Mouse (Mus musculus): Measurements from ENCODE around the gene Agrn.
"Not testable (repeated sequence)": the region's sequence is repeated elsewhere in the genome, so short reads cannot be mapped to it uniquely, and the experiment has no call there.

Agrn gene

DNA sequence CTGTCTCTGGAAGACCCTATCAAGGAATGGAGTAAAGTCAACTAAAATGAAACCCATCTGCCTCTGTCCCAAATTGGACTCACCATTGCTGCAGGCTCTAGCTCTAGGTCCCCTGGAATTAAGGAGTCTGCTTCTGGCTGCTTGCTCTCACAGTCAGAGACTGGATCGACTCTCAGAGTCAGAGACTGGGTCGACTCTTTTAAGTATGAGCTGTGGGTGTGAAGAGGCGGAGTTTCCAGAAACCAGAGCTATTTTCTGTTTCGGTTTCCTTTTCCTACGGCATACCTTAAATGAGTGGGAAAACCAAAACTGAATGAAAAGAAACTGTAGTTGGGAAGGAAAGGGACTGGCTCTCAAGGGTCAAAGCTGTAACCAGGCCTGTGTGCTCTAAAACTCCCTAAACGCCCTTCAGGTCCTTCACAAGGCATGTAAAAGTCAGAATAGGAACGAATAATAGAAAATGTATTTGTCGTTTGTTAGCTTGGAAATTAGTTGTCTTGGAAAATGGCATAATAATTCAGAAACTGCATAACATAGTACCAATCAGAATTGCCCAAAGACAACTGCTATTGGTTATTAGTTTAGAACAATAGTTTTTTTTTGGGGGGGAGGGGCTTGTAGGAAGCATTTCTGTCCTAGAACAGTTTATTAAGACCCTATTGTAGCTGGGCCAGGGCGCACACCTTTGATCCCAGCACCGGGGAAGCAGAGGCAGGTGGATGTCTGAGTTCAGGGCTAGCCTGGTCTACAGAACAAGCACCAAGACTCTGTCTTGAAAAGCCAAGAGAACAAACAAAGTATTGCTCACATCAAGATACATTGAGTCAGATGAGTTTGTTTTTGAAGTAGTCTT is 3.6 kb upstream of the Agrn start, which contains the start of gene Isg15:
Isg15 (minus strand) TSS at position 196 of the 853 bp plus-strand sequence.
- DNase-seq, result no peak

DNA sequence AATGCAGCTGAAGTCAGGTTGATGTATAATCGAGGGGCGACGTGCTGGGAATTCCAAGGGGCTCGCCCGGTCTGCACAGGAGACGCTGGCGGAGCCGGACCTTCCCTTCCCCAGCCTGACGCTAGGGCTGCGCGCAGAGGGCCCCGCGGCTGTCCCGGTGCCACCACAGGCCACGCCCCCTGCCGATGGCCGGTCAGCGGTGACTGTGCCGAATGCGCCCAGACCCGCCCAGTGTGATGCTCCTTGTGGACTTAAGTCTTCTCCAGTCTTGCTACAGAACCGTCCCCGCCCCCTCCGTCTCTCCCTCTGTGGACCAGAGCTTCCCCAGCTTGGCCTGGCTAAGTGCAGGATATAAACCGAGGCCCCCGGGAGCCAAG is 529 bp upstream of the Agrn start:
- peak; percentile 96 to 98 for DNase-seq

GRCm38 (mm10) chr4:156195927-156196870 is 1.1 kb downstream of the Agrn start:
- DNase-seq, result peak; percentile 85 to 90

GRCm38 (mm10) chr4:156194346-156194745 is 2.9 kb downstream of the Agrn start:
- DNase-seq, result no peak

GRCm38 (mm10) chr4:156193906-156194305 is 3.4 kb downstream of the Agrn start:
- no peak for DNase-seq

GRCm38 (mm10) chr4:156193200-156193590 is 4.1 kb downstream of the Agrn start:
- DNase-seq, result peak; percentile 52 to 75

- peak; percentile 71 to 84 for DNase-seq
Observed at GRCm38 (mm10) chr4:156192421-156193199, 4.7 kb downstream of the Agrn start.

DNA sequence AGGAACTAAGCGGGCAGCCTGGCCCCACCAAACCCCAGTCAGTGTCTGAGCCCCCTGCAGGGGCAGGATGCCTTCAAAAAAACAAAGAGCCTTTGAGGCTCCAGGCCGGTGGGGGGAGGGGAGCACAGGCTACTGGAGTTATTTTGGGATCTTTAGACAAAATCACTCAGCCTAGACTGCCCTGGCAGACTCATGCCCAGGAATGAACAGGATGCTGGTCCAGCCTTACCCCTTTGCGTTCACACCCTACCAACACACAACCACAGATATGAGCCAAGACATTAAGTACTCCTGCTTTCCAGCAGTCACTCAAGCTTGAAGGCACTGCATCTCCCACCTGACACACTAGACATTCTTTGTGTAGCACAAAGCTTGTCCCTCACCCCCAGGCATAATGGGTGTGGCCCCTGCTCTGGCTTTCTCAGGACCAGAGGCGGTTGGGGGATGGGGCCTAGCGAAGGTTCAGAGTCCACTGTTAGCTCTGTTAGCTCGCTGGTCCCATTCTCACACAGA is 8.4 kb downstream of the Agrn start:
- peak; percentile 77 to 89 for DNase-seq

- DNase-seq, result no peak
Observed at GRCm38 (mm10) chr4:156188162-156188810, 9.0 kb downstream of the Agrn start.

DNA sequence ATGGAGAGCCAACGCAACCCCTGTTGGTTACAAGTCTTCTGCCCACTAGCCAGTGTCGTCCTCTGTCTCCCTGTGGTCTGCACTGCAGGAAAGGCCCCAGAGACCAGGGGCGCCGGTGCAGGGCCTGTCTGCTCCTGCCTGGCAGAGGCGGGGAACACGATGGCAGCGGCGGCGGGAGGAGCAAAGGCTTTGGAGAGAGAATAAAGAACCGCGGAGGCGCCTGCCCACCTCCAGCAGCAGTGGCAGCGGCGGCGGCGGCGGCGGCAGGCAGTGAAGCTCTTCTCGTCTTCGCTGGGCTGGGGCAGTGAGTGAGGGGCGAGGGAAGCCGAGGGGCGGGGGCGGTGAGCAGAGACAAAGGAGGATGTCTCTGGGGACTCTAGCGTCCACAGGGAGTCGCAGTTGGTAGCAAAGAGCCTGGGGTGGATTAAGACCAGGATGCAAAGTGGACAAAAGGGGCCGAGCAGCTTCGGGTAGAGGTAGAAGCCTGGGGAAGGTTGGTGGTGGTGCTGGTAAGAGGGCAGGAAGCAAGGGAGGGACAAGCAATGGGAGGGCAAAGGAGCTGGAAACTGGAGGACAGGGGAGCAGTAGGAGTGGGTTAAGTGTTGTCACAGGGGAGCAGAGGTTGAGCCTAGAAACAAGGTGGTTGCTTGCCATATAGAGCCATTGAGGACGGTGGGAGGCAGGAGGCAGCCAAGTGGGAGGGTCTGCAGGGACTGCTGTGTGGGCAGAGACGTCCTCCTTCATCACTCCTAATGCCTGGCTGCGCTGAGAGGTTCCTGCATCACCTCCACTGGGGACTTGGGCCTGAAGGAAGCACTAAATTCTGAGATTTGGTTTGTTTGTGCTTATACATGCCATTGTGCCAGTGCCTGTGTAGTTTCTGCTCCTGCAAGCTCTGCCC is 11.1 kb downstream of the Agrn start:
- peak; percentile 34 to 60 for DNase-seq

GRCm38 (mm10) chr4:156185456-156185949 is 11.8 kb downstream of the Agrn start:
- DNase-seq, result no peak

- DNase-seq, result peak in 1 of 2 experiments; percentile 39
Observed at GRCm38 (mm10) chr4:156184291-156184954, 12.9 kb downstream of the Agrn start.

GRCm38 (mm10) chr4:156183747-156184146 is 13.5 kb downstream of the Agrn start:
- no peak for DNase-seq

DNA sequence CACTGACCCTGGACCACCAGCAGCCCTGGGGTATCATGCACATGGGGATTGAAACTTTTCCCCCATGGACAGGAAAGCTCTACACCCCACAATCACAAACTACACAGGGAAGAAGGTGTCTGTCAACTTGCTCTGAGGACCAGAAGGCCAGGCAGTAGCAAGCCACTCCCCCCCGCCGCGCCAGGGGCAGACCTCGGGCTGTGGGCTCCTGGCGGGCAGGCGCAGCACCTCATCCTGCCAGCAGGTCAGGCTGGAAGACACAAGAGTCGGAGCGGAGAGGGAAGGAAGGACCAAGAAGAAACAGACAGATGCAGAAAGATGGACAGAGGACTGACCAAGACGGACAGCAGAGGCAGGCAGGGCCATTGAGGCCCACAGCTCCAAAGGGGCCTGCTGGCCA is 19.7 kb downstream of the Agrn start:
- no peak for DNase-seq

GRCm38 (mm10) chr4:156171828-156172227 is 25.5 kb downstream of the Agrn start:
- no peak for DNase-seq

DNA sequence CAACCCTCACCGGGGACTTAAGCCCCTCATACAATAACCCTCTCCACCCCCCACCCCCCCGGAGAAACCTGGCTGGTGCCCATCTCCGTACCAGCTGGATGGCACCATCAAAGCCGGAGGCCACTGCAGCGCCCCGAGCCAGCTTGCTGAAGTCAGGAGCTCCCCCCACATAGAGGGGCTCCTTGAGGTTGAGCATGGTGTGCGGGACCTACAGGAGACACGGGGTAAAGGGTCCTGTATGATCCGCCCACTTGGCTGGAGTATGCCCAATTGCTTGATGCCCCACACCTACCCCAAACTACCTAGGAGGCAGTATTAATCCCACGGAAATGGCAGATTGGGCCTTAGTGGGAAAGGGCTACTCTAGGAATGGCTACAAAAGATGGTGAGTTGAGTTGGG is 28.2 kb downstream of the Agrn start:
- DNase-seq, result no peak

DNA sequence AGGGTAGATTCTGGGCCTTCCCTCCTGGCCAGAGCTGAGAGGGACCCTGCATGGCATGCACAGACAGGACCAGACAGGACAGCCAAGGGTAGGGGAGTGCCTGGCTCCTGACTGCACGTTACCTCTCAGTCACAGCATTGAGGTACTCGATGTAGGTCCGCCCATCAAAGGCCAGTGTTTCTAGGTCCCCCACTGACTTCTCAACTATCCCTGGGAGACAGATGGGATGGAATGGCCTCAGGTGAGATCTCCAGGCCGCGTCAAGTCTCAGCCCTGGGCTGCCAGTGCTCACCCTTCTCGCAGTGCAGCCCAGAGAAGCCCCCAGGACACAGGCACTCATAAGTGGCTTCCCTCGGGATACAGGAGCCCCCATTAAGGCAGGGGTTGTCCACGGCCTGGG is 28.7 kb downstream of the Agrn start:
- DNase-seq, result no peak

DNA sequence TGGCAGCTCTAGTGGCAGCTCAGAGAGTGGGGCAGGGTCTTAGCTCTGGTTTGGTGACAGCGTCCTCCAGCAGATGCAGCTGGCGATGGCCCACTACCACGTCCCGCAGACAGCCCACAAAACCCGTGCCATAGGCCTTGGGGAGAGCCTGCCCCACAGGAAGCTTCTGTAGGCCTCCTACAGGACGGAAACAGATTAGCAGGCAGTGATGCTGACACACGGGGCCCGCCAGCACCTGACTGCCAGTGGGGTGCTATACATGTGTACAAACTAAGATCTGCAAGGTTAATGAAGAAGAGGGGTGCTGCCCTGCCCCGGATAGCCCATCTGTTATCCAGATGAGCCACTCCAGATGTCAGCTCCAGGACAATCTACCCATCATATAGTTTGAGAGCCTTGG is 30.8 kb downstream of the Agrn start:
- no peak for DNase-seq

DNA sequence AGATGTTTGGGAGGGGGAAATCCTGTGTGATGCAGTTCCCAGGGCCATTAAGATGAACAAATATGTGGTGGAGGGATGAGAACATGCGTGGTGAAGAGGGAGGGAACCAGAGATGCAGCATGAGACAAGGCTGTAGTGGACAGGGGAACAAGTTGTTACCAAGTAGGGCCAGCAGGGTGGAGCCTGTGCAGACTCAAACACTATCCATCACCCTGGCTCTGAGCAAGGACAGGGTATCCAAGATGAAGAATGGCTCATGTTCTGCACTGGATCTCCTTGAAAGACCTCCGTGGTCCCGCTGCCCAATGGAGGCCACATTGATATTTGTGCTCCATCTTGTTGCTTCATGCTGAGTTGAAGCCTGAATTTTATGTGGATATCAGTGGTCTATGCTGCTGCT is 42.5 kb downstream of the Agrn start:
- DNase-seq, result no peak

DNA sequence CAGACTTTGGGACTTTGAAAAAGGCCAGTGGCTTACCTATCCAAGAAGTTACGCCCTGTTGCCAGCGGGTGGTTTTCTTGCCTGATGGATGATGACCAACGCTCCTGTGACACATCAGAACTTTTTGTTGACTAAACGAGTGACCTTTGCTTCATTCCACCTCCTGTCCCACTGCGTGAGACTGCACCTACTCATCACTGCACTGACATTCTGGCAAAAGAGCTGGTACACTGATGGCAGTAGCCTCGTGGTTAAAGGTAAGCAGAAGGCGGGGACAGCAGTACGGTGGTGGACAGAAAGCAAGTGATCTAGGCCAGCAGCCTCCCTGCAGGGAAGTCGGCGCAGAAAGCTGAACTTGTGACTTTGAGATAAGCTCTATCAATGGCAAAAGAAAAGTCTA is 46.4 kb downstream of the Agrn start:
- DNase-seq, result not testable (repeated sequence)

Measured in kidney, postnatal 4 days (tissue).